Mouse (Mus musculus): ENCODE measurements around the gene Gramd4.

- no peak for TF ChIP-seq CTCF (IDR thresholded peaks at IDR 0.05; ENCODE audit: low read depth)
- TF ChIP-seq EP300 (IDR thresholded peaks at IDR 0.05; ENCODE audit: low read depth), result no peak
Observed at GRCm38 (mm10) chr15:86144577-86144976, 87.1 kb downstream of the Gramd4 start.

Measured in heart, postnatal 0 days (tissue).